Mouse (Mus musculus): ENCODE measurements around the gene Scn9a.

- no peak for TF ChIP-seq POLR2A (IDR thresholded peaks at IDR 0.05; ENCODE audit: insufficient read depth, low read depth, low read length)
- TF ChIP-seq CTCF (IDR thresholded peaks at IDR 0.05; ENCODE audit: insufficient read depth, low read depth, low read length): no peak
Observed at GRCm38 (mm10) chr2:66439764-66440471, 194.8 kb downstream of the Scn9a start.

All from olfactory bulb, adult 2 months (tissue).